Mouse (Mus musculus) liver, adult (tissue): ENCODE data around the gene Zfp867.

Experiments
- GATA4 ChIP-seq: IDR thresholded peaks from 2 replicates; pipeline ENCODE4 v1.6.1; 2014; ENCODE audit warnings: mild to moderate bottlenecking, low read length; ENCODE audit not compliant: insufficient replicate concordance

The Zfp867 gene

DNA sequence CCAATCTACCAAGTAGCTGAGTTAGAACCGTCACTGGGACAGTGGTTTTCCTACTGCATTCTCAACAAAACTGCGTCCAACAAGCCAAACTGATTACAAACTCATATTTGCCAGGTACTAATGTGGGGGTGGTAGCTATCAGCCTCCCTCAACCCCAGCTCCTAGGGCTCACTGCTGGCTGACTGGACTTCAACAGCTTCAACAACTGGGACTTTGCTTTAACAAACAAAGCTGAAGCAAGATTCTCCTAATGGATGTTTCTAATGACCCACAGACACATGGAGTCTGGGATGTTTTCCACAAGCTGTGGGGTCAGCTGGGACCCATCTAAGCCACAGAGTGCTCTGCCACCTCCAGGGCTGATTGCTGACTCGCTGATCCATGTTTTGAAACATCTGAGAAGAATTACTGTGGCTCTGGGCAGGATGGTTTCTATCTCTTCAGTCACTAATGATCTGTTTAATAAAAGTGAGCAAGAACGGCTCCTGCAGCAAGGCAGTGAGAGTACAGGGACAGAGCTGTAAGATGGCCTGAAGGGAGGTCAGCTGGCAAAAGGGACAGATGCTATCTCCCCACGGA is 49.2 kb downstream of the Zfp867 start:
- TF ChIP-seq GATA4 = no peak

DNA sequence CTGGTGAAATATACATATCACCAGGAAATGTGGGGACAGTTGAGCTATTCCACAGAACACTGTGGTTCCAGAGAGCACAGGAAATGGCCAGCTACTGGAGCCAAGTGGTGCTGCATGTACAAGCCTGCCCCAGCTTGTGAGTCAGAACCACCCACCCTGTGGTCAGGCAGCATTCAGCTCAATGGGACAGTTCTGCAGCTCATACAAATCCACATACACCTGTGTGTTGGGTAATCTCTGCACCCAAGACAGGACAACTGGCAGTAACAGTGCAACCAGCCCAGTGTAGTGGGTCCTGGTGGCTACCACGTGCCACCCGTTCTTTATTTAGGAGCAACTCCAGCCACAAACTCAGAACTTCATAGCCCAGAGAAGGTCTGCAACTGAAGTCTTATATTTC is 50.3 kb downstream of the Zfp867 start:
- TF ChIP-seq GATA4 = no peak

DNA sequence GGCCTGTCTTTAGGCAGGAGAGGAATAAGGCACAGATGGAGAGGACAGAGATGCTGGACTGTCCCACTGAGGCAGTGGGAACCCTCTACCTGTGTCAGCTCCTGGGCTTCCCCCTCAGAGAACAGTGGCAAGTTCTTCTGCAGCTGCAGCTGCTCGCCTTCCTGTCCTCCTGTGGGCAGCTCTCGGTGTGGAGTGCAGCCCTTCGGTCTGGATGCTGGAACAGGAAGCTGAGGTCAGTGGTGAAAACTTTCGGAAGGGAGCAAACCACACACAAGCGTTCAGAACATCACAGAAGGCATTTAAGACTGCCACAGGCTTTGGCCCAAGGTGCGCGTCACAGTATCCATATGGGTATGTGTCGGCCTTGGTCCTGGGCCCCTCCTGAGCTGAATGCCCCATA is 50.8 kb downstream of the Zfp867 start:
- TF ChIP-seq GATA4 = no peak

DNA sequence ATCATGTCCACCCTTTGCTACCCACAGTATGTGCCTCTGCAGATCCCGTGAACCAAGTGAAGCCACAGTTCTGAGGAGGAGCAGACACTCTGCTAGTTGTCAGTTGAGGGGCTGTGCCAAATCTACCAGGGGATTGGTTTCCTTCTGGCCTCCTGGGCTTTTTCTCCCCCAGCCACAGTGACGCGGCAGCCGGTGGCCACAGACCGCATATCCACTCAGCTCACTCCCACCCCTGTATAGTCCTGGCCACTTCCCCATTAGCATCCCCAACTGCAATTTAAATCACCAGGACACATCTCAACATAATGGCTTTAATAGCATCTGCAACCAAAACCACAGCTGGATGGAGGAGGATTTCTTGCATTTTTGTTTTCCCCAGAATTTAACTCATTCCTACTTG is 53.6 kb downstream of the Zfp867 start:
- TF ChIP-seq GATA4 = no peak

DNA sequence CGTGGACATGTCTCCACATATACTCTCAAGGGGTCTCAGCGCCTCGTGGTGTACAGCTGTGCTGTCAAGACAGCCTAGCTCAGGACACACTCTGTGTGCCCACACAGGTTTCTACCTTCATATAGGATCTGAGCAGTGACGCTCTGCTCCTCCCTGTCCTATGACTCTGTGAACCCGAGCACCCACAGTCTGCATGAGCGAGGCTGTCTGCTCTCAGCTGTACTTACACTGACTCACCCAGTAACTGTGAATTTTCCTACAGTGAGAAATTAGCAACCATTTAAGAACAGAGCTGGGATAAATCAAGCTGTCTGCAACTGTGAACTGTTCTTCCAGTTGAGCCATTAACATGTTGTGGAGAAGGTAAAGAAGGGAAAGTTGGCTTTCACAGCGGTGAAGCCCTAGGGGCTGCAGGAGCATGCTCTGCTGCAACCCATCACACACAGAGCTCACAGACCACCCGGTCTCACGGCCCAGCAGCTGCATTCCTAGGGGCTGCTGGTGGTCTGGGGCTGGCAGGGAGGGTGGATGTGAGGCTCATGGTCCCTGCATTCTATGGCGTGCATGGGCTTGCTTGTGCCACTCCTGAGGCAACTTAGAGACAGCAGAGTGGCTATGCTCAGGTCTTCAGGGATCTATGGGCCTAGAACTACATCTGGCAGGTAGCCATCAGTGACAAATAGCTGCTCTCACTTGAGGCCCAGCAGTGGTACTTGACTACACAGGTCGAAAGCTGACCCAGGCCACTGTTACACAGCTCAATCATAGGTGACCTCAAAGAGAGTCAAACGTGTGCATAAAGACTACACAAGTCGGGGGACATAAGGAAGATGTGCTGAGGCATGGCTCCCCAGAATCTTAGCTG is 59.0 kb downstream of the Zfp867 start:
- TF ChIP-seq GATA4 = no peak

DNA sequence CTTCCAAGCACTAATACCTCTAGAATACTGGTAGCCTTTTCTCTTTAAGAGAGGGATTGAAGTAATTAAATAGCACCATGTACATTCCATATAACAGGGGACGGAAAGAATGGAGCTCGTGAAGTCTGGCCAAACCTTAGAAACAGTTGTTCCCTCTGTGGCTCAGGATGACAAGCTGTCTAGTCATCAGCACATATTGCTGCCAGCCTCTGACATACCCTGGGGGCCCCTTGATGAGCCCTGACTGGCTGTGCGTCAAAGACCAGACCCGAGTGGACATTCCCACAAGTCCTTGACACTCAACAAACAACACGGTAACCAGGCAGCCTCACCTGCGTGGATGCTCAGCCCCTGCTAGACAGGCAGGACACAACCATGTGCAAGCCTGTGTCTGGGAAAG is 60.2 kb downstream of the Zfp867 start:
- TF ChIP-seq GATA4 = no peak
